Comparison of ENCODE assay signal across 9 mouse cellular contexts in the genomic region with DNA sequence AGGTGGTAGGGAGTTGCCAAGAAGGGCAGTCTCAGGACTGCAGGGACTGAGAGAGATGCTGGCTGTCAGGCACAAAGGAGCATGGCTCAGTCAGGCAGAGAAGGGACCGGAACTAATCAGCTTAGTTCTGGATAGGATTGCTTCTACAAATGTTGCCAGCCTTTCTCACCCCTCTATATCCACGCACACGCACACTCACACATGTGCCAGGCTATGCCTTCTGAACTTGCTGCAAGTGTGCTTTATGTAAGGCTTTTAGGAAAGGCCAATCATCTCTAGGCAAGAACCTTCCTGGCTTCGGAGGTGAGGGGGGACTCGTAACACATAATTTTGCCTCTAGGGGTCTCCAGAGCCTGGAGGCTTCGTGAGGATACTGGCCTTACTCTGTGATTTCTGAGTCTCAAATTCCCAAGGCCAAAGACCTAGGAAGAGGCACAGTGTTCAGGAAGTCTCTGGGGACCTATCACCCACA. TPM values are rescaled to one million over a fixed set of nuclear protein-coding genes. Genes with fewer than 3 reads are reported as not detected.
DNase-seq lines count a peak whose midpoint lies in the region; ATAC-seq and TF ChIP-seq lines count a peak whose summit lies in the region.
"Had no signal": no experiment of that assay in that cellular context is flagged by ENCODE, and none has a peak within 500 bp of the region (broad histone marks: within the 10 kb centered on the region; RNA-seq: fewer than 3 reads in every experiment).

No protein-coding gene starts in this region.

- no peak overlapping the region for H3K27ac ChIP-seq in lung, postnatal 0 days (ENCODE audit: low read length)
- H3K27ac ChIP-seq in limb, embryonic 13.5 days: no peak overlapping the region
- H3K27ac ChIP-seq in heart, embryonic 12.5 days (ENCODE audit: poor library complexity, severe bottlenecking): no peak overlapping the region

- no peak overlapping the region for H3K4me3 ChIP-seq in lung, postnatal 0 days (ENCODE audit: low read depth, low read length)
- H3K4me3 ChIP-seq in limb, embryonic 13.5 days: no peak overlapping the region
- H3K4me3 ChIP-seq in heart, embryonic 12.5 days: no peak overlapping the region

- no peaks in the 10 kb centered on the region for H3K9me3 ChIP-seq in lung, postnatal 0 days (ENCODE audit: low read length)
- no peaks in the 10 kb centered on the region for H3K9me3 ChIP-seq in limb, embryonic 13.5 days
- no peaks in the 10 kb centered on the region for H3K9me3 ChIP-seq in heart, embryonic 12.5 days (replicated peaks)

- TF ChIP-seq CTCF in lung, postnatal 0 days (IDR thresholded peaks at IDR 0.05): peak; percentile 32

- no peaks in the 10 kb centered on the region for H3K27me3 ChIP-seq in lung, postnatal 0 days (replicated peaks; ENCODE audit: insufficient read depth, low read length)
- 0 out of 2 replicates have a peak, but pooled peaks cover 3% of the 10 kb centered on the region for H3K27me3 ChIP-seq in limb, embryonic 13.5 days
- H3K27me3 ChIP-seq in heart, embryonic 12.5 days (replicated peaks): no peaks in the 10 kb centered on the region

- TF ChIP-seq EP300 in lung, postnatal 0 days (IDR thresholded peaks at IDR 0.05): no peak

- DNase-seq in cerebellum, postnatal 14 days: peak; percentile 64 to 71
- DNase-seq in cerebellum, adult 11-12 months: no peak
- no peak for DNase-seq in lung, postnatal 0 days (ENCODE audit: low spot score)
- no peak for DNase-seq in lung, postnatal 36 days
- DNase-seq in spleen, adult 18-20 months: no peak
- no peak for DNase-seq in spleen, postnatal 10 days (ENCODE audit: low spot score in 2 of 2)
- DNase-seq: heart, postnatal 14 days had no signal

- no peaks in the 10 kb centered on the region for H3K36me3 ChIP-seq in lung, postnatal 0 days (ENCODE audit: insufficient read depth, low read length)
- H3K36me3 ChIP-seq in limb, embryonic 13.5 days: no peaks in the 10 kb centered on the region
- no peaks in the 10 kb centered on the region for H3K36me3 ChIP-seq in heart, embryonic 12.5 days

- no peak overlapping the region for H3K9ac ChIP-seq in lung, postnatal 0 days (replicated peaks; ENCODE audit: low read depth)
- H3K9ac ChIP-seq in limb, embryonic 13.5 days: no peak overlapping the region
- no peak overlapping the region for H3K9ac ChIP-seq in heart, embryonic 12.5 days

- no peaks in the 10 kb centered on the region for H3K4me1 ChIP-seq in lung, postnatal 0 days (ENCODE audit: insufficient read depth, low read depth, low read length)
- no peaks in the 10 kb centered on the region for H3K4me1 ChIP-seq in limb, embryonic 13.5 days
- H3K4me1 ChIP-seq in heart, embryonic 12.5 days (replicated peaks): no peaks in the 10 kb centered on the region

- WGBS in lung, postnatal 0 days: 48% methylated on average over 6 of the region's 6 CpGs
- 49% methylated on average over 6 of the region's 6 CpGs for WGBS in limb, embryonic 13.5 days
- WGBS in heart, embryonic 12.5 days: 47% methylated on average over 6 of the region's 6 CpGs

- no peak overlapping the region for H3K4me2 ChIP-seq in lung, postnatal 0 days (replicated peaks; ENCODE audit: low read depth, low read length)
- H3K4me2 ChIP-seq in limb, embryonic 13.5 days (replicated peaks): no peak overlapping the region
- no peak overlapping the region for H3K4me2 ChIP-seq in heart, embryonic 12.5 days

- ATAC-seq in lung, postnatal 0 days: no peak
- peak; percentile 15; the same call in 1 of the 2 replicates for ATAC-seq in limb, embryonic 13.5 days (ENCODE audit: low FRiP score, low read depth)
- no peak for ATAC-seq in heart, embryonic 12.5 days (ENCODE audit: insufficient number of reproducible peaks, low FRiP score)

RNA-seq across cellular contexts. Expression of gene Brinp2, which starts 12.8 kb away (rescaled TPM):
- 0.02 and 0.04 TPM in 2 replicates for polyA plus RNA-seq in lung, postnatal 0 days (2015; fragmentation: Nextera tagmentation; extraction: Ambion mirVana)
- 0.29 and 0.34 TPM in 2 replicates for polyA plus RNA-seq in limb, embryonic 13.5 days (2015; fragmentation: Nextera tagmentation; extraction: Ambion mirVana)
- 0.78 and 1.0 TPM in 2 replicates for polyA plus RNA-seq in heart, embryonic 12.5 days (2016; fragmentation: Nextera tagmentation; extraction: Ambion mirVana)

RNA-seq across cellular contexts. Expression of gene Astn1, which starts 18.8 kb away (rescaled TPM):
- polyA plus RNA-seq in lung, postnatal 0 days (2015; fragmentation: Nextera tagmentation; extraction: Ambion mirVana): 0.05 and 0.06 TPM in 2 replicates
- polyA plus RNA-seq in limb, embryonic 13.5 days (2015; fragmentation: Nextera tagmentation; extraction: Ambion mirVana): 3.8 and 4.7 TPM in 2 replicates
- polyA plus RNA-seq in heart, embryonic 12.5 days (2016; fragmentation: Nextera tagmentation; extraction: Ambion mirVana): 1.6 and 1.7 TPM in 2 replicates

Comparison
In these comparisons a context has a peak if more than half of its experiments do, and no peak if none do; other contexts are left out.
1. DNase-seq: peak in cerebellum, postnatal 14 days (2 of 2); none in cerebellum, adult 11-12 months (single experiment), lung, postnatal 0 days (single experiment), lung, postnatal 36 days (single experiment), spleen, adult 18-20 months (0 of 2) and spleen, postnatal 10 days (0 of 2).